Mouse (Mus musculus) hindbrain, postnatal 0 days (tissue): ENCODE results near the gene Aldh6a1. TPM values are rescaled to one million over a fixed set of nuclear protein-coding genes. Genes with fewer than 3 reads are reported as not detected.

ENCODE experiments used
- ATAC-seq: fragments of 200-750 bp; cut with Nextera tagmentation; 2 replicates; pipeline ENCODE4 v1.8.0; 2017; ENCODE audit warnings: mild to moderate bottlenecking, moderate TSS enrichment, moderate library complexity
- DNase-seq: peaks from one replicate; pipeline ENCODE4 v3.0.0-alpha.2; 2015; ENCODE audit warnings: low spot score
- H3K27ac ChIP-seq: fragments of 300-500 bp; sonication (generic); 2 replicates; pipeline ENCODE4 v1.5.1; 2014; ENCODE audit warnings: mild to moderate bottlenecking
- H3K27me3 ChIP-seq: fragments of 300-500 bp; sonication (generic); 2 replicates; pipeline ENCODE4 v1.6.1; 2014; ENCODE audit warnings: low read length, mixed read lengths; ENCODE audit not compliant: insufficient read depth
- H3K36me3 ChIP-seq: fragments of 300-500 bp; sonication (generic); 2 replicates; pipeline ENCODE4 v1.6.1; 2014; ENCODE audit warnings: low read length, mixed read lengths; ENCODE audit not compliant: insufficient read depth
- H3K4me1 ChIP-seq: fragments of 300-500 bp; sonication (generic); 2 replicates; pipeline ENCODE4 v1.6.1; 2014; ENCODE audit warnings: antibody characterized with exemption, low read length, mixed read lengths; ENCODE audit not compliant: insufficient read depth
- H3K4me2 ChIP-seq: fragments of 300-500 bp; sonication (generic); 2 replicates; pipeline ENCODE4 v1.6.1; 2014; ENCODE audit warnings: low read depth, mild to moderate bottlenecking, low read length, moderate library complexity, mixed read lengths
- H3K4me3 ChIP-seq: fragments of 300-500 bp; sonication (generic); 2 replicates; pipeline ENCODE4 v1.5.1; 2014; ENCODE audit warnings: low read length
- H3K9ac ChIP-seq: fragments of 300-500 bp; sonication (generic); replicated peaks from 2 replicates; pipeline ENCODE4 v1.6.1; 2014; ENCODE audit warnings: mild to moderate bottlenecking, low read length, moderate library complexity, mixed read lengths
- H3K9me3 ChIP-seq: fragments of 300-500 bp; sonication (generic); 2 replicates; pipeline ENCODE4 v1.6.1; 2016; ENCODE audit warnings: low read length, mixed read lengths
- CTCF ChIP-seq: IDR thresholded peaks from 2 replicates; pipeline ENCODE4 v1.5.1; 2016; ENCODE audit warnings: antibody characterized with exemption, control low read depth, low read depth
- WGBS: fragments of 180-500 bp; shearing (Covaris S2); extraction: QIAGEN DNeasy Blood & Tissue Kit; methylation state at CpG from one replicate; pipeline ENCODE4 v1.1.7; 2014; 5-methylcytosine and 5-hydroxymethylcytosine counted together
- polyA plus RNA-seq: library from polyadenylated mRNA; unstranded; fragments of >200 nt; fragmentation: Nextera tagmentation; extraction: Ambion mirVana; gene quantifications from 2 replicates; pipeline ENCODE4 v1.2.1, GENCODE M21; 2015
- total RNA-seq: library from RNA; depleted of rRNA; stranded (reverse); fragments of >200 nt; gene quantifications from 2 replicates; pipeline ENCODE4 v1.2.3, GENCODE M21; 2014; rRNA removed

The Aldh6a1 gene
- total RNA-seq (37.5 and 47.2 TPM in 2 replicates), polyA plus RNA-seq (46.5 and 52.1 TPM in 2 replicates)

DNA sequence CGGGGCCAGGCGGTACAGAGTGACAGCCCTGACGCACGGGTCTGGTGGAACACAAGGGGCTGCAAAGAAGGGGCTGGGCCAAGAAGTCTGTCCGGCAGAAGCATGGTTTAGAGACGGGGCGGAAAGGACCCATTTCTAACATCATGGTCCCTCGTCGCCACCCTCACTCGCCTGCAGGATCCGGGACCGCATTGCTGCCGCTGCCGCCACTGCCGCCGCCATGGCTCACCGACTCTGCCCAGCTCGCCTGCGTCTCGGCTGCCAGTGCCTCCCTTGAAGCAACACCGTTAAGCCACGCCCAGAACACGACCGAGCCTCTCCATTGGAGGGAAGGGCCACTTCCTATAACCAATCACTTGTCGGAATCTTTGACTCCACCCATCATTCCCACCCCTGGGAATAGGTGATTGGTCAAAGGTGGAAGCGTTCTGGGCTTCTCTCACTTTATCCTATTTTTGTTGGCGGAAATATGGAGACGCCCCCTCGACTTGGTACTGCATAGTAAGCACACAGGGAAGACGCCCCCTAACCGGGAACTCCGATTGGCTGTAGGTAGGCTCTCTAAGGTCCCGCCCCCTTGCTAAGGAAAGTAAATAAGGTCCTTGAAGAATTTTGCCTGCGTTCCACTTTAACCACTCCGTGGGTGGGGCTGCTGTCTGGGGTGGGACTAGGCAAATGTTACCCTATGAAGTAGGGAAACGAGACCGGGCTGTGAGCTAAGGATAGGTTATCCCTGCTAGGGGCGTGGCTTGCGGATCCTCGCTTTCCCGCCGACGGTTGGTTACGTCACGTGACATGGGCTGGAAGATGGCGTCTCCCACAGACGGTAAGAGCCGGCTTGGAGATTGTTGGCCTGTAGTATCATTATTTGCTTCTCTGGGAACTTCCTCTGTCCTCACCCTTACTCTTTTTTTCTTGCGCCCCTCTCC lies at the start of gene Aldh6a1, which contains the start of gene Lin52:
Gene Aldh6a1 (minus strand): TSS at position 287 of the 929 bp plus-strand sequence.
Gene Lin52 (plus strand): TSS at position 705 of the 929 bp plus-strand sequence.
- Histone ChIP-seq H3K9ac (peak within 1 kb of the TSS; percentile 65), H3K27me3 (no peaks in the 10 kb centered on the region), H3K4me3 (peak within 1 kb of the TSS; percentile 73), H3K36me3 (no peaks in the 10 kb centered on the region), H3K27ac (peak within 1 kb of the TSS; percentile 86), H3K4me2 (peak within 1 kb of the TSS; percentile 98), H3K4me1 (peaks cover 5% of the 10 kb centered on the region; the same call in 1 of the 2 replicates), H3K9me3 (no peaks in the 10 kb centered on the region)
- DNase-seq: peak; percentile 100
- ATAC-seq: peak; percentile 99
- WGBS: under 1% methylated on average over 49 of the region's 49 CpGs
- no peak for TF ChIP-seq CTCF

DNA sequence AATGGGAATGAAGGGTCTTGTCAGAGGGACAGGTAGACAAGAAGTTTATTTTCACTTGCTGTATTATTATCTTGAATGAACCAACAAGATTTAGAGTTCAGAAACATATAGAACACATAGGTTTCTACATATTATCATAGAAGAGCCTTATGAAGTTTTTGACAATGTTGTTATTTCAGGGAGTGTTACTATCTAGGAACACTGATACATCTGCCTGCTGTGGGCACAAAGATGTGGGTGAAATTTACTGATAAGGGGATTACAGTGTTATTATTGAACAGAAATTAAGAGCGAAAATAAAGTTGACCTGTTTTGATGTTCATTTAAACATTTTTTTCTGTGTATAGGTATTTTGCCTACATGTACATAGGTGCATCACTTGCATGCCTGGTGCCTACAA lies 46.0 kb upstream of the Aldh6a1 start:
- Histone ChIP-seq H3K4me3 (no peak overlapping the region), H3K9ac (no peak overlapping the region), H3K9me3 (no peaks in the 10 kb centered on the region), H3K27me3 (no peaks in the 10 kb centered on the region), H3K4me1 (no peaks in the 10 kb centered on the region), H3K36me3 (no peaks in the 10 kb centered on the region), H3K4me2 (no peak overlapping the region), H3K27ac (no peak overlapping the region)
- no peak for DNase-seq
- ATAC-seq: no peak
- no peak for TF ChIP-seq CTCF
- WGBS: 100% methylated on average over 1 of the region's 1 CpGs

DNA sequence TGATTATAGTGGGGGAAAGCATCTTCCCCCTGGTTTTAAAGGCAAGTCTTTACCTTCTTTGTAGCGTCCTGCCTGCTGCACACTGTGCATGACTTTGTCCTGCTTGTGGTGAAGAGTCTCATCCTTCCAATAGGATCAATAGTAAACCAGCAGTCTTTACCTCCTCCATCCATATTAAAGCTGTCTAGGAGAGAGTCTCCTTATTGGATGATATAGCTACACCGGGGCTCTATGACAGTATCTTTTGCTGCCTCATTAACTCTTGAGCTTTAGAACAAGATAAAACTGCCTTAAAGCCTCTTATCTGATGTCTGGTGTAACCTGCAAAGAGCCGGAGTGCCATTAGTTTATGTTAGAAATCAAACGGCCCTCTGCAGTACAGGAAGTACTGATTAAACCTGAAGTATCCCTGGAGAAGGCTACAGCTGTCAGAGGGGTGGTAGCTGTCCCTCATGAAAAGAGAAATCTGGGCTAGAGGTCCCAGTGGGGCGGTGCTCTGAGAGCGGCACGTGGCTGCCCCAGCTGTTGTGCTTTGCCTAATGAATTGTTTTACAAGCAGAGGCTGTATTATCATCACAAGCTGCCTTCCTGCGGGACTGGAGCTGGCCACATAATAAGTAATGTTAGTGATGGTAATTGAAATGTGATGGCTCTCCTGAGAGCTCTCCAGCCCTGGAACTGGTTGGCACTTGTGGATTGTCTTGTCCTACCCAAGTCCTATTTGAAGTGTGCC lies 36.7 kb upstream of the Aldh6a1 start:
- Histone ChIP-seq H3K9me3 (no peaks in the 10 kb centered on the region), H3K4me2 (no peak overlapping the region), H3K4me3 (no peak overlapping the region), H3K4me1 (no peaks in the 10 kb centered on the region), H3K27me3 (no peaks in the 10 kb centered on the region), H3K36me3 (no peaks in the 10 kb centered on the region), H3K9ac (no peak overlapping the region), H3K27ac (no peak overlapping the region)
- peak; percentile 74 for ATAC-seq
- DNase-seq: peak; percentile 51
- 23% methylated on average over 8 of the region's 8 CpGs for WGBS
- TF ChIP-seq CTCF: no peak

DNA sequence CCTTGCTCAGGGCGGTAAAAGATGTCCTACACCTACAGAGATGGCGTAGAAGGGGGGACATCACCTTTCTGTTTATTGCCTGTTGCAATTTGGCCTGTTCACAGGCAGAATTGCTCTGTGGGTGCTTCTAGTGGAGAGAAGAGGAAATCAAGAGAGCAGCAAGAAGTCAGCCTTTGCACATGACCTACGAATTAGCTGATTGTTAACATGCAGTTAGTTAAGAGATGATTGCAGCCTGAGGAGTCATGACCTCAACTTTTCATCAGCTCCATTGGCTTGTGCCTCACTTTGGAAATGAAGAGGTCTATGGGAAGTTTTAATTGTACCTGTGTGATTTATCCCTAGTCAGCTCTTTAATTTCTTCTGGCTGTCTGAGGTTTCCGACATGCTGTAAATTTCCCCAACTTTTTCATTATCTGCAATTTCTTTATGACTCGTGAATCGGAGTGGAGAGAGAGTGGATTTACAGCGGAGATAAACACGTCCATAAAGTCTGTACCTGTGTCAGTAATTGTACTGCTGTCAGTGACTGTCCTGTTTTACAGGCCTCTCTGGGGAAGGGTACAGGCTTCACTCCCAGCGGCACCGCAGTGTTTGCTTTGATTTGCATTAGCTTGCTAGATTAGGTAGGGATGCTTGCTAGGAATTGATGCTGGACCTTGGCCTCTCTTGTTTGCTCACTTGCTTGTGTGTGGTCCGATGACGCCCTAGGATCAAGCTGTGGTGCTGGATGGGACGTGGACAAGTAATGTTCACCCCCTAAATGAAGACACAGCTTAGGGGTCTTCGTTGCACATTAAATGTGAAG lies 32.2 kb upstream of the Aldh6a1 start:
- H3K36me3 ChIP-seq: no peaks in the 10 kb centered on the region
- no peaks in the 10 kb centered on the region for H3K27me3 ChIP-seq
- TF ChIP-seq CTCF: no peak
- H3K4me2 ChIP-seq: no peak overlapping the region
- DNase-seq (no peak), ATAC-seq (no peak)
- no peak overlapping the region for H3K9ac ChIP-seq
- no peaks in the 10 kb centered on the region for H3K4me1 ChIP-seq
- 93% methylated on average over 14 of the region's 14 CpGs for WGBS
- no peak overlapping the region for H3K27ac ChIP-seq
- no peaks in the 10 kb centered on the region for H3K9me3 ChIP-seq
- no peak overlapping the region for H3K4me3 ChIP-seq

DNA sequence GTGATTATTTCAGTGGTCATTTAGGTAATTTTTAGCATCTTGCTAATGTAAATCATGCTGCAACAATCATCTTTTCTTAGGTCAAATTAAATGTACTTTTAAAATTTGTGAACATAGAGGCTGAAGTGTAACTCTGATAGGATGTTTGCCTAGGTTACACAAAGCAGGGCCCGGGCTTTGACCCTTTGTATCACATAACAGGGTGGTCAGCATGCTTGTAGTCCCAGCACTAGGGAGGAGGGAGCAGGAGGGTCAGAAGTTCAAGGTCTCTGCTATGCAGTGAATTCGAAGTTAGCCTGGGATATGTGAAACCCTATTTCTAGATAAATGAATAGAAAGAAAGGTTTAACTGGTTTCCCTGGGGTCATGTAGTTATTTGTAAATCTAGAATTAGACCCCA lies 30.4 kb upstream of the Aldh6a1 start:
- Histone ChIP-seq H3K27ac (no peak overlapping the region), H3K9ac (no peak overlapping the region), H3K27me3 (no peaks in the 10 kb centered on the region), H3K9me3 (no peaks in the 10 kb centered on the region), H3K4me3 (no peak overlapping the region), H3K4me1 (no peaks in the 10 kb centered on the region), H3K4me2 (no peak overlapping the region), H3K36me3 (no peaks in the 10 kb centered on the region; the same call in 1 of the 2 replicates)
- DNase-seq (no peak), ATAC-seq (no peak)
- no peak for TF ChIP-seq CTCF
- WGBS: 74% methylated on average over 2 of the region's 2 CpGs

DNA sequence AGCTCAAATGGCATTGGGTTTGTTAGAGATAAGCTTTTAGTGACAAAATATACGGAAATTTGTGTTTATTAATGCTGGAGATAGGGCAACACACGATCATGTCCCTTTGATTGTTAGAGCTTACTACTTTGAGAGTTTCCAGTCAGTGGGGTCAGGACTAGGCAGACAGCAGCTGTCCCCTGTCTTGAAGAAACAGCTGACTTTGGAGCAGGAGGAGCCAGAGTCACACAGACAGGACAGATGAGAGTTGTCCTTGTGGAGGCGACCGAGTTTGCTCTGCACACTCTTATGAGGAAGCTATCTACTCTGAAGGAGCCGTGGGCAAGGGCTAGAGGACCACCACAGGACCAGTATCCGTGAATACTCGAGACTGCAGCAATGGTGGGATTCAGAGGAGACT lies 28.1 kb upstream of the Aldh6a1 start:
- Histone ChIP-seq H3K4me2 (no peak overlapping the region), H3K4me1 (no peaks in the 10 kb centered on the region), H3K27me3 (no peaks in the 10 kb centered on the region), H3K4me3 (no peak overlapping the region), H3K9ac (no peak overlapping the region), H3K27ac (no peak overlapping the region), H3K36me3 (no peaks in the 10 kb centered on the region; the same call in 1 of the 2 replicates), H3K9me3 (no peaks in the 10 kb centered on the region)
- no peak for ATAC-seq
- WGBS: 96% methylated on average over 7 of the region's 7 CpGs
- TF ChIP-seq CTCF: no peak
- no peak for DNase-seq
